ENCODE assay signal across 7 mouse cellular contexts in the genomic region with DNA sequence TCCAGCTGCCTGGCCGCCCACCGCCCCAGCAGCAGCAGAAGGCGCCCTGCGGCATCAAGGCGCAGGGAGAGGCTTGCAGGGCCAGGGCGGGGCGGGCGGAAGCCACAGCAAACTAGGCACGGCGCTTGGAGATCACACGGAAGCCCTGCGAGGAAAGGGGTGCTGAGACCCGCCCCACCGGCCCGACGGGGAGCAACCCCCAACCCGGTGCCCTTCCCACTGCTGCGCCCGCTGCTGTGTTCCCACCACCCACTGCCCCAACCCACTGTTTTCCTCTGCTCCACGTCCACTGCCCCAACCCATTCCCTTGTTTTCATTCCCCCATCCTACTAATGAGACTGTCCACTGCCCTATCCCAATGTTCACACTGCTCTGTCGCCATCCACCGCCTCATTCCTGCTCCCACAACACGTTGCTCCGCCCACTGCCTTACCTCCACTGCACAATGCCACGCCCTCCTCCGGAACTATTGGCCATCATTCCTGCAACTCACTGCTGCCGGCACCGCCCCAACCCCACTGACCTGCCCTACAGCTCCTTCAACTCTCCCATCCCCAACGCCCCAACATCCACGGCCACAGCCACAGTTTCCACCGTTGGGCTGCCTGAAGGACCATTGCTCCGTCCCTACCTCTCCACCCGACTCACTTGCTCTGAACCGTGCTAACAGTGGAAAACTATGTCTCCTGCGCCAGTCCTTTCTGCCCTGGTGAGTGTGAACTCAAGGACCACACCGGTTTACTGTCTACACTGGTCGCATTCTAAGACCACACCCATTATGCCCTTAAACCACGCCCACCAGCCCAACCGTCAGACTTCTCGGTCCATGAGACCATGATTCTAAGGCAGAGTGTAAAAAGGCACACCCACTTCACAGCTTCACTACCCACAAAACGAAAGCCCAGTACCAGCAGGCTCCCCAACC. TPM values are rescaled to one million over a fixed set of nuclear protein-coding genes. Genes with fewer than 3 reads are reported as not detected.
A peak's percentile ranks its signal among the peaks of the same experiment; 100 is the strongest.
DNase-seq lines count a peak whose midpoint lies in the region; ATAC-seq and TF ChIP-seq lines count a peak whose summit lies in the region.

No protein-coding gene starts in this region.

- WGBS in intestine, postnatal 0 days = 2% methylated on average over 38 of the region's 41 CpGs
- WGBS in limb, embryonic 10.5 days = under 1% methylated on average over 41 of the region's 41 CpGs
- WGBS in midbrain, embryonic 11.5 days = 2% methylated on average over 39 of the region's 41 CpGs

- no peaks in the 10 kb centered on the region for H3K36me3 ChIP-seq in intestine, postnatal 0 days (ENCODE audit: control insufficient read depth, insufficient read depth)
- no peaks in the 10 kb centered on the region for H3K36me3 ChIP-seq in limb, embryonic 10.5 days
- H3K36me3 ChIP-seq in midbrain, embryonic 11.5 days (ENCODE audit: control insufficient read depth, insufficient read depth, low read length) = no peaks in the 10 kb centered on the region

- no peaks in the 10 kb centered on the region for H3K27me3 ChIP-seq in intestine, postnatal 0 days (replicated peaks; ENCODE audit: control insufficient read depth, insufficient read depth, low read length)
- H3K27me3 ChIP-seq in limb, embryonic 10.5 days (ENCODE audit: low read depth, poor library complexity, severe bottlenecking) = peaks cover 30% of the 10 kb centered on the region
- peaks cover 2% of the 10 kb centered on the region; the same call in 1 of the 2 replicates for H3K27me3 ChIP-seq in midbrain, embryonic 11.5 days (ENCODE audit: control insufficient read depth, insufficient read depth, low read length)

- peak; percentile 91 for ATAC-seq in intestine, postnatal 0 days
- ATAC-seq in midbrain, embryonic 11.5 days (ENCODE audit: low FRiP score) = peak; percentile 92

- DNase-seq in adrenal gland, postnatal 36 days = peak; percentile 90 to 92
- DNase-seq in embryo, embryonic 11.5 days (ENCODE audit: low read depth, low spot score) = peak; percentile 67
- peak; percentile 97 for DNase-seq in heart, adult 11 months
- peak; percentile 79 for DNase-seq in limb, embryonic 10.5 days (ENCODE audit: low spot score)
- DNase-seq in midbrain, embryonic 11.5 days (ENCODE audit: low spot score, missing footprints) = peak; percentile 95
- DNase-seq in spleen, adult 12 weeks (ENCODE audit: low spot score) = peak; percentile 33

- H3K9me3 ChIP-seq in intestine, postnatal 0 days (ENCODE audit: control insufficient read depth) = no peaks in the 10 kb centered on the region
- no peaks in the 10 kb centered on the region for H3K9me3 ChIP-seq in limb, embryonic 10.5 days (replicated peaks)
- H3K9me3 ChIP-seq in midbrain, embryonic 11.5 days (ENCODE audit: control insufficient read depth, low read length) = no peaks in the 10 kb centered on the region

- no peaks in the 10 kb centered on the region for H3K4me1 ChIP-seq in intestine, postnatal 0 days (replicated peaks; ENCODE audit: control insufficient read depth, insufficient read depth, low read length)
- H3K4me1 ChIP-seq in limb, embryonic 10.5 days = peaks cover 16% of the 10 kb centered on the region
- peaks cover 6% of the 10 kb centered on the region; the same call in 1 of the 2 replicates for H3K4me1 ChIP-seq in midbrain, embryonic 11.5 days (ENCODE audit: control insufficient read depth, insufficient read depth, low read length)

- TF ChIP-seq CTCF in intestine, postnatal 0 days (IDR thresholded peaks at IDR 0.05; ENCODE audit: low read depth) = peak; percentile 36

- no peak overlapping the region for H3K27ac ChIP-seq in intestine, postnatal 0 days (ENCODE audit: low read depth, low read length)
- peak overlapping the region; percentile 76 for H3K27ac ChIP-seq in limb, embryonic 10.5 days
- no peak overlapping the region for H3K27ac ChIP-seq in midbrain, embryonic 11.5 days (ENCODE audit: low read depth, low read length)

- peak overlapping the region; percentile 97 for H3K4me2 ChIP-seq in intestine, postnatal 0 days (replicated peaks; ENCODE audit: low read depth)
- peak overlapping the region; percentile 87 for H3K4me2 ChIP-seq in midbrain, embryonic 11.5 days

- H3K4me3 ChIP-seq in intestine, postnatal 0 days (ENCODE audit: low read depth, low read length) = peak overlapping the region; percentile 50
- peak overlapping the region; percentile 62 for H3K4me3 ChIP-seq in limb, embryonic 10.5 days
- peak overlapping the region; percentile 44 for H3K4me3 ChIP-seq in midbrain, embryonic 11.5 days (ENCODE audit: low read depth, low read length)

- peak overlapping the region; percentile 26; the same call in 1 of the 2 replicates for H3K9ac ChIP-seq in intestine, postnatal 0 days (ENCODE audit: low read depth, low read length)
- peak overlapping the region; percentile 64 for H3K9ac ChIP-seq in midbrain, embryonic 11.5 days (ENCODE audit: low read length)

RNA-seq across cellular contexts. Expression of gene Pim3, which starts 29.0 kb away (rescaled TPM):
- total RNA-seq in adrenal gland, postnatal 36 days (2021) = 100 to 1,000 TPM; 123 to 134 TPM
- 28.0 and 36.8 TPM in 2 replicates for polyA plus RNA-seq in intestine, postnatal 0 days (2015; fragmentation: Nextera tagmentation; extraction: Ambion mirVana)
- 46.6 and 48.2 TPM in 2 replicates for polyA plus RNA-seq in limb, embryonic 10.5 days (2016; fragmentation: Nextera tagmentation; extraction: Ambion mirVana)
- polyA plus RNA-seq in midbrain, embryonic 11.5 days (2014; fragmentation: Nextera tagmentation; extraction: Ambion mirVana) = 30.1 and 30.5 TPM in 2 replicates

Comparison
In these comparisons a context has a peak if more than half of its experiments do, and no peak if none do; other contexts are left out.
1. DNase-seq: peak in every context shown above with its lines; median percentile 97 in heart, adult 11 months; 95 in midbrain, embryonic 11.5 days; 91 in adrenal gland, postnatal 36 days; 79 in limb, embryonic 10.5 days; 67 in embryo, embryonic 11.5 days; 33 in spleen, adult 12 weeks.